Mouse (Mus musculus) spleen, postnatal 14 days (tissue): ENCODE results near the gene Nfkbia.

Experiments used
- DNase-seq, 2 experiments: peaks; one replicate each; pipeline ENCODE4 v3.0.0; 2021 to 2022; ENCODE audit warnings: low spot score in 2 of 2

Gene Nfkbia

DNA sequence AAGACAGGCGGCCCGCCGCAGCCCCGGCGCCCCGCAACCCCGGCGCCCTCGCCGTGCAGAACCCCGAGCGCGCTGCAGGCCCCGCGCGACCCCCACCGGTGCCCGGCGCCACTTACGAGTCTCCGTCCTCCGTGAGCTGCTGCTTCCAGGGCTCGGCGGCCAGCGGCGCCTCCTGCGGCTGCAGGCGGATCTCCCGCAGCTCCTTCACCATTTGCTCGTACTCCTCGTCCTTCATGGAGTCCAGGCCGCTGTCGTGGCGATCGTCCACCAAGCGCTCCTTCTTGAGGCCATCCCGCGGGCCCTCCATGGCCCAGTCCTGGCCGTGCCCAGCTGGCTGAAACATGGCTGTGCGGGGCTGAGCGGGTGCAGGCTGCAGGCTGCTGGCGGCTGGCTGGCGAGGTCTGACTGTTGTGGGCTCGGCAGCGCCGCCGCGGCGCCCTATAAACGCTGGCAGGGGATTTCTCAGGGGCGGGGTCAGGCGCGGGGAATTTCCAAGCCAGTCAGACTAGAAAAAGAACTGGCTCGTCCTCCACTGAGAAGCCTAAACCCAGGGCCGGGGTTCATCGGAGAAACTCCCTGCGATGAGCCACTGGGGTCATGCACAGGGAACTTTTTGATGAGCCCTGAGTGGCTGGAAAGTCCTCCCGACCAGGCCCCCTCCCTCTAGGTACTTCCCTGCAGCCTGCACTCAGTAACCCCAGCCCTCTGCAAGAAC is at the start of gene Nfkbia:
Nfkbia (minus strand) TSS at position 464 of the 715 bp plus-strand sequence.
- peak; percentile 85 to 90 for DNase-seq

DNA sequence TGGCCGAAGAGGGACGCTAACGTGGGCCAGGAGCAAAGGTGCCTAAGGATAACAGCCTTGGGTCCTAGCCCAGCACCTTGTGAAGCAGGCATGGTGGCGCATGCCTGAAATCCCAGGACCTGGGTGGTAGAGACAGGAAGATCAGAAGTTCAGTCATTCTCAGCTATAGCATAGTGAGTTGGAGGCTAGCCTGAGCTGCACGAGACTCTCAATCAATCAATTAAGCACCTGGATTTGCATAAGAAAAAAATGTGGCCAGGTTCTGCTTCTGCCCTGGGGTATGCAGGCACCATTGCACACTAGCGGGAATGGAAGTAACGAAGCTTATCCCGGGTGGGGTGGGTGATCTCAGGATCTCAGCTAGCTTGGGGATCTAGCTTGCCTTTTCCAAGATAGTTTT is 46.7 kb upstream of the Nfkbia start:
- DNase-seq = no peak

DNA sequence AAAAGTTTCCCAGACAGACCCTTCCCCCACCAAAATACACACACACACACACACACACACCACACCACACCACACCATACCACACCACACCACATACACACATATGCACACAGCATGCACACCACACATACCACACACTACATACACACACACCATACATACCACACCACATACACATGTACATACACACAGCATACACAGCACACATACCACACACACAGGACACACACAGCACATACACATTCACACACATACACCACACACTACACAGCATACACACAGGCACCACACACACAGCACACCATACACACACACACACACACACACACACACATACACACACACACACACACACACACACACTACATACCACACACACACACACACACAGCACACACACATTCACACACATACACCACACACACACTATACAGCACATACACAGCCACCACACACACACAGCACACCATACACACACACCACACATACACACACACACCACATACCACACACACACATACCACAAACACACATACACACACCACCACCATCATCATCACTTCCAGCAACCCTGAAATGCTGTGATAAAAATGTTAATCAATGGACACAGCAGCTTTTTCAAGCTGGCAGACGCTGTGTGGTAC is 46.0 kb upstream of the Nfkbia start:
- DNase-seq = no peak

DNA sequence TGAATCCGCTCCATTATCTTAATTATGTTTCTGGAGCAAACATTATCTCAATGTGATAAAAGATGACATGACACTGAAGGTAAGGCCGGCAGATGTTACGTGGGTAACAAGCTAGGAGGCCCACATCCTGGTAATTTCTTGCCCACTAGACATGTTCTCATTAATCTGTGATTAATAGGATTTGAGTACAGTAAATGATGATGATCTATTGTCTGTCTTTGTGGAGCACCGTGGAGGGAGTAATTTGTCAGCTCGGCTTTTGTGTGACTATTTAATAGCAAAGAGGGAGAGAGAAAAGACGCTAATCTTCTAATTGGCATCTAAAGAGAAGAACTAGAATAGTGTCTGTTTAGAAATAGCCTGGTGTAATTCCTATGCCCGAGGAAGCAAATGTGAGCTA is 45.3 kb upstream of the Nfkbia start:
- no peak for DNase-seq

DNA sequence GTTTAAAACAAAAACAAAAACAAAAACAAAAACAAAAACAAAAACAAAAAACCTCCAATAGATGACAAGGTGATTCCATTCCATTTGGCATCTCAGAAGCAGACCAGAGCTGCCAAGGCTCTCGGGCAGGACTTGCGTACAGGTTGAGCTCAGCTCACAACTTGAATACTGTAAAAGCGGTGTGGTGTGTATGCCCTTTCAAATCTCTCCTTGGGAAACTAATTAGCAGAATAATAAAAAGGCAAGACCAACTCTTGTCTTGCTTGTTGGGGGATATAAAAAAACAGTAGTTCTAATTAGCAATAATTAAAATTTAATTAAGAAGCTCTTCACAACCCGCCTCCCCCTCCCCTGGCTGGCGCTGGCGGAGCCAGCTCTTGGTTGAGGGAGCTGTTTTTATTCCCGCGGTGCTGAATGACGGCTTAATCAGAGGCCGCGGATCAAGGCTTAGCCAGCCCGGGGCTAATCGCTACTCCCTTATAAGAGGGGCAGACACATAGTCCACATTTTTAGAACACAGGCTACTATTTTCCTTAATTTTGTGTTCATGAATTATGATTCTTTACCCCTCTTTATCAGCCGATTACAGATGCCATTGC is 44.2 kb upstream of the Nfkbia start:
- DNase-seq = no peak

DNA sequence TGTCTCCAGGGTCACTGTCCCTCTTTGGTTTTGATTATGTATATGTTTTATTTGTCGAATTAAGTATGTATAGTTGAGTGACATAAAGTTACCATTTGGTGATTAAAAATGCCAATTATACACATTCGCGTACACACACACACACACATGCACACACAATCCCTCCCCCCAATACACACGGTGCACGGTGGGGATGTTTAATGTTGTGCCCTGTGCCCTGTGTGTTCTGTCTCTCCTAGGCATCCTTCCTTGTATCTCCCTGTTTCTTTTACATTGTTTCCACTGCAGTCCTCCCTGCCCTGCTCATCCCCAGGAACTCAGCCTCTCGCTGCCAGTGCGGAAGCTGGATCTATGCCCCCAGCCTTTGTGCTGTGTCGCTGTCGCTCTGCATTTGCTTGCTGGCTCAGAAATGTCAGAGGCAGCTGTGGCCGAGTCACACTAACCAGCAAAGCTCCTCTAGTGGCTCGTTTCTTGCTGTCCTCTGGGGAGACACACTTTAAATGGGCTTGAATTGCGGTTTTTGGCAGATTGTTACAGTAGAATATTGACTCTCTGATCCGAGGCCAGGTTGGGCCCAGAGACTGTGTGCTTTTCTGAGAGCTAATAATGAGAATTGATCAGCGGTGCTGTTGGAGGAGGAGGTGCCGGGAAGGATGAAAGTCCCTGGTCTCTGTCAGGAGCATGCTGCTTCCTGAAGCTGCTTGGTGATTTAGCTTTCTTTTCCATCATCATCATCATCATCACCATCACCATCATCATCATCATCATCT is 34.7 kb upstream of the Nfkbia start:
- DNase-seq = no peak

DNA sequence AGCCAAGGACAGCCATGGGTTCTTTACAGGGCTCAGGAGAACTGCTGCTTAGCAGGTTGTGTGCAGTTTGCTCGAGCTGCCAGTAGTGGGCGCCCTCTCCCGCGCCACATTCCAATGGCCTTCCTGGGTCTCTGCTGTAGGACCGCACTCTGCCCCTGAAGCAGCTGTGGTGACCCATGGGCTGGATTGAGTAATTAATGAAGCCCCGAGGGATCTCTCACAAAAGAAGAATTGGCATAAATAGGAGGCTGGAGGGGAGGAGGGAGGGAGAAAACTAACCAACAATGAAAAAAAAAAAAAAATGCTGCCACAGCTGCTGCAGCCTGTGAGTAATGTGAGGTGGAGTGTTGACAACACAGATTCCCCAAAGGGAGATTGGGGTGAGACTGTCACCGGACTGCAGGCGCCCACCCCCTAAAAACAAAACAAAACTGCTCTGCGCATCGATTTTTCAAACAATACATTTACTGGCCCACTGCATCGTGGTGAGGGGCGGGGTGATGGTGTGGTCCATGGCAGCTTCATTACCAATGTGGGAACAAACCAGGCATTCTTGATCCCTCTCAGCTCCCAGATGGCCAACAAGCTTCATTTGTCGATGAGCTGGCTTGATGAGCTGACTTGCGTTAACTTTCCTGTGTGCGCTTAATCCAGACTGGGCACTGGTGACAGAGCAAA is 25.8 kb upstream of the Nfkbia start:
- DNase-seq = no peak

DNA sequence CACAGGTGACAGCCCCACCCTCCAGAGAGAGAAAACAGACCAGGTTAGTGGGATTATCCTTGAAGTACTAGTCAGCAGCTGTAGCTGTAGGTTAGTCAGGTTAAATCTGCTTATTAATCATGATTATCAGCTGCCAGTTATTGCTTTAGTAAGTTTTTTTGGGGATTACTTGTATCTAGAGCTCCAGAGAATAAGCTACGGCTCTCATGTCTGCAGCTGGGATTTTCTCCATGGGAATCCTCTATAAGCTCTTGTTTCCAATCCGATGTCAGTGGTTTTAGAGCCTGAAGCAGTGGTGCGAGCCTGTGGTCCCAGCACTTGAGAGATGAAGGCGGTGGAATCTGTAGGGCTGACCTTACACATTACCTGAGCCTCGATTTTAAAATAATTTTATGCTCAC is 16.4 kb upstream of the Nfkbia start:
- DNase-seq = no peak

DNA sequence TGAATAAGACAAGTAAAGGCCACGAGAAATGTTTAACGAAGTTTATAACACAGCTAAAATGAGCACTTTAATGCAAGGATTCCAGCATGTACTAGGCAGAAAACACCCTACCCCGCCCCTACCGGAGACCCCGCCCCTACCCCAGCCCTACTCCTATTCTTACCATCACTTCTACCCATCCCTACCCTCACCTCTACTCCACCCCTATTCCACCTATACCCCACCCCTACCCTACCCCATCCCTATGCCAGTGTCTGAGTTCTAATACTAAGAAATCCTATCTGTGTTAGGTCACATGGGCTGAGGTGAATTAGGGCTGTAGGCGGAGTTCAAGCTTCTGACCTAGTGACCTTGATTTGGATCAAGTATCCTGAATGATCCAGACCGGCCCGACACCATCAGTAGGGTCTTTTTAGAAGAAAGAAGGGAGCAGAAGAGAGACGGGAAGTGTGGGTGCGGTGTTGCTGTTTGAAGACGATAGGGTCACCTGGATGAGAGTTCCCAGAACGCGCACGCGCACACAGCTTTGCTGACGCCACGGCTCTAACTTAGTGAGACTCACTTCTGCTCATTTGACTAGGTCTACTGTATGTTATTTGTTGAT is 15.0 kb upstream of the Nfkbia start:
- no peak for DNase-seq

DNA sequence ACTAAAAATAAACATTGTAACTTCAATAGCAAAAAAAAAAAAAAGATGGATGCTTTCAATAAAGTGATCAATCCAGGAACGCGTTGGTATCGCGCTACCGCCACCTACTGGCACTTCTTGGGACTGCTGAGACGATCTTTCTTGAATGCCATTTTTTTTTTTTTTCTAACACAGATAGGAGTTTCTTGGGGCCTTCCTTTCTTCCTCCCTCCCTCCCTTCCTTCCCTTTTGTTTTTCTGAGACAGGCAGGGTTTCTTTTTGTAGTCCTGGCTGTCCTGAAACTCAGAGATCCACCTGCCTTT is 13.5 kb upstream of the Nfkbia start:
- peak; percentile 51 to 64 for DNase-seq

DNA sequence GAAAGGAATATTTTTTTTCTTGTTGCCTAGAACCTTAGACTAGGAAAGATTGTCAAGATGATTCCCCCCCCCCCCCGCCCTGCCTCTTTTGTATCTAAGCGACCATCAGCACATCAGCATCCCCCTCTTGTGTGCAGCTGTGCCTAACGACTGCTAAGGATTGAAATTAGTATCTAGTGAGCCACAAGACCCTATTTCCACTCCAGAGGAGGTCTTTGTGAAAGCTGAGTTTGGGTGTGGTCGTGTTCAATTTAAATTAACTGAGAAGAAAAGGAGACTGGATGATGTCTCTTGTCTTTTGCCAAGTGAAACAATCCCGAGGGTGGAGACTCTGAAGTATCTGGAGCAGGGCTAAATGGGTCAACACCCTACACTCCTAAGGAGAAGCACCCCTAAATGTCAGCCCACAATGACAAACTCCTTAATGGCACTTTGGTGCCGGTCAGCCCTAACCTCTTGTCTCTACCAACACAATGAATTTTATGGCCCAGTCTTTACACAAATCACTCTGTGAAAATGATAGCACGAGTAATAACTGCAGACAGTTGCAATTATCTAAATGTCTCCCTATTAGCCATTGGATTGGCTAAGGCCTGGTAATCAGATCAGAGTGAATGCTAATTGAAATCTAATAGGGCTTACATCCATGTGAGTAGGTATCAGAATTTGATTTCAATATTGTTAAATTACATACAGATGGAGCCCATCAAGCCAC is 13.0 kb upstream of the Nfkbia start:
- no peak for DNase-seq

DNA sequence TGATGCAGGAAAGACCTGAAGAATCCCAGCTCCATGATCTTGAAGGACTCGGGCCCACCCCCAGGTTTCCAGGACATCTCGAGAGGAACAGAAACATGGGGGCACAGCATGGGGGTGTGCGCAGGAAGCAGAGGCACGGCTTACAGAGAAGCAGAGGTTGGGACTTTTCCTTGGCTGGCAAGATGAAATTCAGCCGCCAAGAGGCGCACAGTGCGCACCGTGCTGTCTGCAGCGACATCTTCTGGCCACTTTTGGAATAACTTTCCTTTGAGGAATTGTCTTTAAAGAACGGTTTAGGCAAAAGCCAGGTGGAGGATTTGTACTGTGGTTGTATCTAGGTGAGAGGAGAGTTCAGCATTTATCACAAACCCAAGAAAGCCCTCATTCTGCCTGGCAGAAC is 6.6 kb upstream of the Nfkbia start:
- DNase-seq = peak; percentile 47 to 72

DNA sequence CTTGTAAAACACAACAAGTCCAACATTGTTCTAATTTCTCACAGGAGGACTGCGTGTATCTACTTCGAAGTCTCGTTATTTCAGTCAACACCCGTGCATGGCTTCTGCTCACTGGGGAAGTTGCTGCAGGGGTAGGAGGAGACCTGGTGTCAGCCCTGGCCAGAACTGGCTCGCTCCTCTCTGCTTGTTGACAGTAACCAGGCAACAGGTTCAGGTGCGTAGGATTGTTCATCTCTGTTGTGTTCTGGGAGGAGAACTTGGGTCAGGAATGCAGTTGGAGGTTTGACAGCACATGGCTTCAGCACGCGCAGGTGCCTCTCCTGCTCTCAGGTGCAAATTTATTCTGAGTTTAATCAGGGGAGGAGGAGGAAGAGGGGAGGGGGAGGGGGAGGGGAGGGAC is 5.3 kb upstream of the Nfkbia start:
- DNase-seq = no peak

DNA sequence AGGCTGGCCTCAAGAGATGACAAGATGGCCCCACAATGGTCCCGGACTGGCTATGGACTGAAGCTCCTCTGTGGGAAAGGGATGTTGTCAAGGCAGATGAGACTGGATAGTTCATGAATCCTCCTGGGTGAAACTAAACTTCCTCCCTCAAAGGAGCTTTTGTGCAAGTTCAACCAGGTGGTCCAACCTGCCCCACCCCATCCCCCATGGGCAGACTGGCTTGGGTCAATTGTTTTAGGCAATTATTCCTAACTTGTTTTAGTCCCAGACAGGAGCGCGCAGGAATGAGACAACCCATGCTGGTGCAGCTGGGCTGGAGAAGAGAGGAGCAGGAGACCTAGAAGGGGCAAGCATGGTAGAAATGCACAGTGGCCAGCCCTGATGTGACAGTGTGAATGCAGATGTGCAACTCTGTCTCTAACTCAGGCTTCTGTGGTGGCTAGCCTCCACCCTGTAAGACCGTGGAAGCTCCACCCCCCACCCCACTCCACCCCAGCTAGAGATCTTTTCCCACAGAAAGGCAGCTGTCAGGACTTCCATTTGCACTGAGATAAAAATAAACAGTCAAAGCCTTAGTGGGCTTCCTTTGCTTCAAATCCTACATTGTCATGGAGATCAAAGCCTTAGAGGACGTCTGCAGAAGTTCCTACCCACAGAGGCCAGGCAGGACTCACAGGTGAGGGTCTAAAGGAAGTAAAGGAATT is 3.6 kb upstream of the Nfkbia start:
- no peak for DNase-seq

DNA sequence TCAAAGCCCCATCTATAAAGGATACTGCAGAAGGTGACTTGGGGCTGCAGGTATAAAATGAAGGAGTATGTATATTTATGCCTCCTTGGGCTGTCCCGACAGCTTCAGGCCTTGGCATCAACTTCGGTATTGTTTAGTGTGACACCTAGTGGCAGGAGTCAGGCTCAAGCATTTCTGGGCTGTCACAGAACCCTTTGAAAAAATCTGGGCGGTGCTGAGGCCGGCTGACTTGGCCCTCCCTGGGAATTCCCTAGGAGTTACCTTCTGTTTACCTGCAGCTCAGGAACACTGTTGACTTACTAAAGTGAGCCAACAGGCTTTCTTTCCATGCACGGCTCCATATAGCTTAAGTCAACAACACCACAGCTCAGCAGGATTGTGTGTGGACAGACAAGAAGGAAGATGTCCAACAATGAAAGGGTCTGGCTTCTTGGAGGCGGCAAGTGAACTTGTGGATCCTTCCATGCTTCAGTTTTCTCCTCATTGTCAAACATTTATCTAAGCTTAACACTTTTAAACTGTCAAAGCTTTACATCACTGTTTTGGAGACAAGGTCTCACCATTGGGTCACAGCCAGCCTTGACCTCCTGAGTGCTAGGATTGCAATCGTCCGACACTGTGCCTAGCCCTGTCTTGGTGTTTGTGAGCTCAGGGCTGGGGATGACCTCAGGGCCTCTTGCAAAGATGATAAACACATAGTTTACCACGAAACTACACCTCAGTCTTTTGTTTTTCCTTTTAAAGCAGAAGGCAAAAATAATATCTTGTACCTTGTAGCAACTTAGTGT is 2.9 kb upstream of the Nfkbia start:
- peak in 1 of 2 experiments; percentile 58 for DNase-seq

DNA sequence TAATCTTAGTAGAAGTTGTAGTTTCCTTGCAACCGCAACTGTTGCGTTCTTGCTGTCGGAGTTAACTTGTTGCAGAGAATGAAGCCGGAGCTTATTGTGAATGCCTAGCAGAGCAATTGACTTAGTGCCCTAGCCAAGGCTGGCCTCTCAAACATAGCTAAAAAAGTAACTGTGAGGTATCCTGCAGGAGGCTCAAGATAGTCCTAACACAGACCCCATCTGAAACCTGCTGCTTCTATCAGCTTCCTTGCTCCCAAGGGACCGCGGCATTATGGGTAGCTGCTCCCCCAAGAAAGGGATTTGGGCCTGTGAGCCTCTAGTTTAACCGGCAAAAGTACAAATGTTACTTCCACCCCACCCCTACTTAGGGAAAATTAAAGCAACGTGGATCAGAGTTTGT is 934 bp upstream of the Nfkbia start:
- no peak for DNase-seq

DNA sequence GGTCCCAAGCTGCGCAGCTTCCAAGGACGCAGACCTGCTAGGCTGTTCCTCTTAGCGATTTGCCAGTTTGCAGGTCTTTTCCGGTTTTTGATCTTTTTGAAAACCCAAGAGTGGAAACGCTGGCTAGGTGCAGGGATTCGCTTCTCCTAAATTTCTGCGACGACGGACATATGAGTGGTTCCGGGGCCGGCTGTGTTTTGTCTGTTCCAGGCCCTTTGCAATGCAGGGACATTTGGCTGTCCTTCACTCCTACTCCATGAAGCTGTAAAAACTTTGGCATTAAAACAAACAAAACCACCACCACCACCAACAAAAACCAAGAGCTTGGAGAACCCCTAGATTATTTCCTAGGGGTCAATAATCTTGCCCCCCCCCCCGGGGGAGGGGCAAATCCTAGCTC is 494 bp upstream of the Nfkbia start:
- no peak for DNase-seq

DNA sequence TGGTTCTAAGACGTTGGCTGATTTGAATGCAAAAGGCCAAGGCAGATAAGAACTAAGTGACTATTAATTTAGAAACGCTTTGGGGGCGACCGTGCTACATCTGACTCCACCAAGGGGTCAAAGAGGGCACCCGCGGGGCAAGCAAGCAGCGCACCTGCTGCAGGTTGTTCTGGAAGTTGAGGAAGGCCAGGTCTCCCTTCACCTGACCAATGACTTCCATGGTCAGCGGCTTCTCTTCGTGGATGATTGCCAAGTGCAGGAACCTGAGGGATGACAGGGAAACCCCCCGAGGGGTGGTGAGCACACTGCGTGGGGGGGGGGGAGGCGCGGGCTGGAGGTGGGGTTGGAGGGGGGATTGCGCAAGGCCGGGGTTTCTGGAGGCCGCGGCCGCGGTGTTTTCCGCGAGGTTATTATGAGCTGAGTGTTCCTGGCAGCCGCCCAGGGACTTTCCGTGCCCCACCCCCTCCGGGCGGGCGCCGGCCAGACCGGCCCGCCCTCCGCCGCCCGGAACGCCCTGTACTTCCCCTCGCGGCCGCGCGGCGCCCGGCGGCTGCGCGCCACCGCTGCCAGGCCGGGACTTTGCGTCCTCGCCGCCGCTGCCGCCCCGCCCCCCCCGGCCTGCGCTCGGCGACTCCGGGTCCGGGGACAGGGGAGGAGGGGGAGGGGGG is 797 bp downstream of the Nfkbia start:
- DNase-seq = peak; percentile 94 to 96
